Mouse (Mus musculus): ENCODE measurements around the gene Ring1.

DNA sequence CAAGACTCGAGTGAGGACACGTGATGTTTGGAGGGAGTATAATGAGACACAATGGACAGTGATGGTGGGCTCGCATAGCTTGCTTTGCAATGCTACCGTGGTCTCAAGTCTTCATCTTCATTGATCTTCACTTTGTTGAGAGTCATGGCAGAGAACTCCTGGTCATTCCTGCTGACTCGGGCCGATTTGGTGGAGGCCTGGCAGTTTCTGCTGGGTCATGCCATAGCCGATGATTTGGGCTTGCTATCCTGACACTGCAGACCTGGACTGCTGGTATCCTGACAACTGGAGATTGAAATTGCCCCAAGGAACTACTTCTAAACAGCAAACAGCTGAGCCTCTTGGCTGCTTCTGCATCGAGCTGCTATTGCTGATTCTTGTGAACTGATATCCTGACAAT lies 29.5 kb downstream of the Ring1 start:
- TF ChIP-seq CTCF (IDR thresholded peaks at IDR 0.05; ENCODE audit: extremely low read depth, insufficient read depth, insufficient read length, insufficient replicate concordance), result no peak
- TF ChIP-seq POLR2A (IDR thresholded peaks at IDR 0.05; ENCODE audit: low read depth, low read length), result no peak

All from spleen, adult 2 months (tissue).